Mouse (Mus musculus): ENCODE data around the gene Ostf1. TPM values are rescaled to one million over a fixed set of nuclear protein-coding genes. Genes with fewer than 3 reads are reported as not detected.

The Ostf1 gene
- 25.8 and 44.7 TPM in 2 replicates for polyA plus RNA-seq (2014; fragmentation: Nextera tagmentation; extraction: Ambion mirVana)

DNA sequence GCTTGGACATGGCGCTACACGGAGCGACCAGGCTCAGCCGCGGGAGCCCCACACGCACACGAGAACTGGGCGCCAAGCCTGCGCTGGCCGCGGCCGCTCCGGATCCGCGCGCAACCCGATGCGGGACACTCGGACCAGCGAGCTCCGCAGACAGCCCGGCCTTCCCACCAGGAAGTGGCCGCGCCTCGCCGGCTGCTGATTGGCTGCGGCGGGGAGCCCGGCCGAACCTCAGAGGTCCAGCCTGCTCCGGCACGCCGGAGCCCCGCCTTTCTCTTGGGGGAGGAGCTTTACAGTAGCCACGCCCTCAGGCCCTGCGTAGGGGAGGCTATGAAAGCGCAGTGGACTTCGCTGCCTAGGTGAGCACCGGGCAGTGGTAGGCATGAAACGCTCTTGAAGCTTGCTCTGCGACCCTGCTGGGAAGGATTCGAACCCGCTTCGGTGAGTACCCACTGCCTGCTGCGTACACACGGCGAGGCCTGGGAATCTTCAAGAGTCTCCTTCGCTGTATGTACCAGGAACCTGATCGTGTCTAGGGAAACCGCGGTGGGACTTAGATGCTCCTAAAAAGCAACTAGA lies at the start of gene Ostf1, which contains the start of gene Nmrk1:
Ostf1 (minus strand) TSS at position 180 of the 576 bp plus-strand sequence.
Nmrk1 (plus strand) TSS at position 307 of the 576 bp plus-strand sequence.
- Histone ChIP-seq H3K27ac (ENCODE audit: low read depth, low read length) (0 out of 2 replicates have a peak within 1 kb of the TSS, but pooled peaks have one; percentile 6), H3K9me3 (ENCODE audit: control insufficient read depth, low read length) (no peaks in the 10 kb centered on the region), H3K36me3 (ENCODE audit: control insufficient read depth, insufficient read depth, low read length) (no peaks in the 10 kb centered on the region), H3K4me1 (ENCODE audit: control insufficient read depth, insufficient read depth, low read length) (no peaks in the 10 kb centered on the region; the same call in 1 of the 2 replicates), H3K4me3 (ENCODE audit: low read depth, low read length) (peak within 1 kb of the TSS; percentile 47), H3K9ac (replicated peaks; ENCODE audit: low read depth, low read length) (peak within 1 kb of the TSS; percentile 52), H3K4me2 (ENCODE audit: low read depth, low read length) (peak within 1 kb of the TSS; percentile 90), H3K27me3 (ENCODE audit: control insufficient read depth, insufficient read depth, low read length) (no peaks in the 10 kb centered on the region)
- peak; percentile 98 for ATAC-seq (ENCODE audit: low read depth)
- 1% methylated on average over 51 of the region's 51 CpGs for WGBS

DNA sequence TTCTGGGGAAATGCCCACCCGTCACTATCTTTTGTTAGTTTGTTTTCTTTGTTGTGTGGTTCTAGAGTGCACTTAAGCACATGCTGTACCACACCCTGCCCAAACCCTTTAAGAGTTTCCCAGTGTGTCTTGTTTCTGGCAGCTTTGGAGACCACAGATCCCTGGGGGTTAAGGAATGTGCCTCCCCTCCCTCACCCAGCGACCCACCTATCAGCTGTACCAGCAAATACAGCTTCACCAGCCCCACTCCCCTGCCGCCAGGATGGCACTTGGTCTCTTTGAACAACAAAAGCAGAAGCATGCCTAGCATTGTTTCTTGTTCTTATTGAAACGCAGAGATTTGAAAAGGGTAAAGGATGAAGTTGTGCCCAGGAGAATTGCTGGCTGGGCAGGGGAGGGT lies 41.5 kb upstream of the Ostf1 start:
- H3K27me3 ChIP-seq (ENCODE audit: control insufficient read depth, insufficient read depth, low read length): no peaks in the 10 kb centered on the region
- no peak overlapping the region for H3K27ac ChIP-seq (ENCODE audit: low read depth, low read length)
- no peak overlapping the region for H3K4me3 ChIP-seq (ENCODE audit: low read depth, low read length)
- no peaks in the 10 kb centered on the region for H3K36me3 ChIP-seq (ENCODE audit: control insufficient read depth, insufficient read depth, low read length)
- H3K9ac ChIP-seq (replicated peaks; ENCODE audit: low read depth, low read length): no peak overlapping the region; the same call in 1 of the 2 replicates
- H3K9me3 ChIP-seq (ENCODE audit: control insufficient read depth, low read length): no peaks in the 10 kb centered on the region
- peak overlapping the region; percentile 75 for H3K4me2 ChIP-seq (ENCODE audit: low read depth, low read length)
- ATAC-seq (ENCODE audit: low read depth): no peak
- peaks cover 20% of the 10 kb centered on the region for H3K4me1 ChIP-seq (ENCODE audit: control insufficient read depth, insufficient read depth, low read length)
- WGBS: 17% methylated on average over 4 of the region's 4 CpGs

DNA sequence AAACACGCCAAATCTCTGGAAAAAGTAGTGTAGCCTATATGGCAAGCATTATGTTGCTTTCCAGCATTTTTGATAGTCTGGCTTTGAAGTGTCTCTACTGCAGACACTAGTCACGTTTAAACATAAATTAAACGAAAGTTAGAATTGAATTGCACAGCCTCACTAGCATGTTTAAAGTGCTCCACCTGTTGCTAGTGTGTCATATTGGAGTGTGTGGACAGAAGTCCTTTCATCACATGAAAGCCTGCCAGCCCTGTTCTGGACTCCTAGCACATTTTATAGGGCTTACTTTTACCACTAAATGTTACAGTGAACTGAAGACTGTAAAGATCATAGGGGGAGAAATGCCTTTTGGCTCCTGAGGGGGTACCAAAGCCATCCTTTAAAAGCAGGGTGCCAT lies 40.9 kb upstream of the Ostf1 start:
- no peaks in the 10 kb centered on the region for H3K36me3 ChIP-seq (ENCODE audit: control insufficient read depth, insufficient read depth, low read length)
- H3K9me3 ChIP-seq (ENCODE audit: control insufficient read depth, low read length): no peaks in the 10 kb centered on the region
- 62% methylated on average over 3 of the region's 3 CpGs for WGBS
- H3K4me1 ChIP-seq (ENCODE audit: control insufficient read depth, insufficient read depth, low read length): peaks cover 20% of the 10 kb centered on the region
- H3K4me3 ChIP-seq (ENCODE audit: low read depth, low read length): no peak overlapping the region
- peak overlapping the region; percentile 75; the same call in 1 of the 2 replicates for H3K4me2 ChIP-seq (ENCODE audit: low read depth, low read length)
- no peaks in the 10 kb centered on the region for H3K27me3 ChIP-seq (ENCODE audit: control insufficient read depth, insufficient read depth, low read length)
- H3K27ac ChIP-seq (ENCODE audit: low read depth, low read length): no peak overlapping the region
- ATAC-seq (ENCODE audit: low read depth): no peak
- no peak overlapping the region for H3K9ac ChIP-seq (replicated peaks; ENCODE audit: low read depth, low read length)

DNA sequence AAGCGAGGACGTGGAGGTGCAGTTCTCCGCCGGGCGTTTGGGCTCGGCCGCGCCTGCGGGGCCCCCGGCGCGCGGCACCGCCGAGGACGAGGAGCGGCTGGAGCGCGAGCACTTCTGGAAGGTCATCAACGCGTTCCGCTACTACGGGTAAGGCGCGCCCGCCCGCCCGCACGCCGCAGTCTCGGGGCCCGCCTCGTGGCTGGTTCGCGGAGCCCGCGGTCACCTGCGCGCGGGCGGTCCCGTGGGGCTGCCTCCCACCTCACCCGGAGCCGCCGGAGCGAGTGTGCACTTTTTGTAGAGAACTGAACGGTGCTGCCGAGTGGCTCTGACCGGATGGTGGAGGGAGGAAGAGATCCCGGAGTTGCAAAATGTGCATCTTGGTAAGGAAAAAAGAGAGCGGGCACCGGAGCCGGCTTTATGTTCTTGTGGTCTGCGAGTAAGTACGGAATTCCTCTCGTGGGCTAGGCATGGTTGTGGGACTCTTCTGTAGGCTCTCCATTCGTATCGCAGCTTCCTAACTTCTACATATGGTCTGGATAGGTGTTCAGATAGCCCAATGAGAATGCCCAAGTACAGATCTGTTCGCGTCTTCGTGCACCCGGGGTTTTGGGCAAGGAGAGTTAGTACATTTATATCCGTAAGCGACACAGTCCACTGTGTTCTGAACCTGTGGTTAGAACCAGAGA lies 39.6 kb upstream of the Ostf1 start:
- peak overlapping the region; percentile 78 for H3K4me3 ChIP-seq (ENCODE audit: low read depth, low read length)
- H3K9me3 ChIP-seq (ENCODE audit: control insufficient read depth, low read length): no peaks in the 10 kb centered on the region
- peak overlapping the region; percentile 75 for H3K4me2 ChIP-seq (ENCODE audit: low read depth, low read length)
- peak overlapping the region; percentile 74 for H3K27ac ChIP-seq (ENCODE audit: low read depth, low read length)
- no peaks in the 10 kb centered on the region for H3K36me3 ChIP-seq (ENCODE audit: control insufficient read depth, insufficient read depth, low read length)
- peak overlapping the region; percentile 55 for H3K9ac ChIP-seq (replicated peaks; ENCODE audit: low read depth, low read length)
- ATAC-seq (ENCODE audit: low read depth): peak; percentile 80
- WGBS: under 1% methylated on average over 56 of the region's 64 CpGs
- peaks cover 20% of the 10 kb centered on the region for H3K4me1 ChIP-seq (ENCODE audit: control insufficient read depth, insufficient read depth, low read length)
- no peaks in the 10 kb centered on the region for H3K27me3 ChIP-seq (ENCODE audit: control insufficient read depth, insufficient read depth, low read length)

DNA sequence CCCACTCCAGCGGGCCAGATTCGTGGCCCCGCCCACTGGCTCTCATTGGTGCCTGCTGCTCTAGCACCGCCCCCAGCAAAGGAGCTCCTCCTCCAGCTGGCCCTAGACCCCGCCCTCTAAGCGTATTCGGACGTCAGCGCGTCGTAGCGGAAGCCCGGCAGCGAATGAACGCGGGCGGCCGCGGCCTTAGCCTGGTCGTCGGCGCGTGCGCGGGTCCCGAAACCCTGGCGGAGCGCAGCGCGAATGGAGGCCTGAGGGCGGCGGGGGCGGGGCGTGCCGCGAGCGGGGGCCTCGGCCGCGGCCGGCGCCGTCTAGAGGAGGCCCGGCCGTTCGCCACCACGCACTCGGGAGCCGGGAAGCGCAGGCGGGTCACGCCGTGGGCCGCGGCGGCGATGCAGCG lies 39.0 kb upstream of the Ostf1 start, which contains the start of gene Carnmt1:
Carnmt1 (plus strand) TSS at position 157 of the 400 bp plus-strand sequence.
- peak; percentile 98 for ATAC-seq (ENCODE audit: low read depth)
- Histone ChIP-seq H3K9ac (replicated peaks; ENCODE audit: low read depth, low read length) (peak within 1 kb of the TSS; percentile 55), H3K36me3 (ENCODE audit: control insufficient read depth, insufficient read depth, low read length) (no peaks in the 10 kb centered on the region), H3K9me3 (ENCODE audit: control insufficient read depth, low read length) (no peaks in the 10 kb centered on the region), H3K4me3 (ENCODE audit: low read depth, low read length) (peak within 1 kb of the TSS; percentile 78), H3K4me2 (ENCODE audit: low read depth, low read length) (peak within 1 kb of the TSS; percentile 75), H3K27me3 (ENCODE audit: control insufficient read depth, insufficient read depth, low read length) (no peaks in the 10 kb centered on the region), H3K27ac (ENCODE audit: low read depth, low read length) (peak within 1 kb of the TSS; percentile 74), H3K4me1 (ENCODE audit: control insufficient read depth, insufficient read depth, low read length) (peaks cover 20% of the 10 kb centered on the region)
- under 1% methylated on average over 46 of the region's 58 CpGs for WGBS

GRCm38 (mm10) chr19:18669551-18669950 lies 37.9 kb upstream of the Ostf1 start:
- Histone ChIP-seq H3K36me3 (ENCODE audit: control insufficient read depth, insufficient read depth, low read length) (no peaks in the 10 kb centered on the region), H3K4me3 (ENCODE audit: low read depth, low read length) (no peak overlapping the region), H3K4me1 (ENCODE audit: control insufficient read depth, insufficient read depth, low read length) (peaks cover 20% of the 10 kb centered on the region), H3K27ac (ENCODE audit: low read depth, low read length) (no peak overlapping the region), H3K4me2 (ENCODE audit: low read depth, low read length) (no peak overlapping the region), H3K27me3 (ENCODE audit: control insufficient read depth, insufficient read depth, low read length) (no peaks in the 10 kb centered on the region), H3K9me3 (ENCODE audit: control insufficient read depth, low read length) (no peaks in the 10 kb centered on the region), H3K9ac (replicated peaks; ENCODE audit: low read depth, low read length) (no peak overlapping the region)
- ATAC-seq (ENCODE audit: low read depth): no peak
- WGBS: 95% methylated on average over 7 of the region's 7 CpGs

GRCm38 (mm10) chr19:18666966-18667365 lies 35.3 kb upstream of the Ostf1 start:
- WGBS: 88% methylated on average over 7 of the region's 7 CpGs
- no peaks in the 10 kb centered on the region for H3K36me3 ChIP-seq (ENCODE audit: control insufficient read depth, insufficient read depth, low read length)
- no peaks in the 10 kb centered on the region for H3K27me3 ChIP-seq (ENCODE audit: control insufficient read depth, insufficient read depth, low read length)
- no peak overlapping the region for H3K27ac ChIP-seq (ENCODE audit: low read depth, low read length)
- no peak overlapping the region for H3K4me2 ChIP-seq (ENCODE audit: low read depth, low read length)
- no peaks in the 10 kb centered on the region for H3K9me3 ChIP-seq (ENCODE audit: control insufficient read depth, low read length)
- ATAC-seq (ENCODE audit: low read depth): no peak
- H3K4me3 ChIP-seq (ENCODE audit: low read depth, low read length): no peak overlapping the region
- H3K9ac ChIP-seq (replicated peaks; ENCODE audit: low read depth, low read length): no peak overlapping the region
- peaks cover 5% of the 10 kb centered on the region; the same call in 1 of the 2 replicates for H3K4me1 ChIP-seq (ENCODE audit: control insufficient read depth, insufficient read depth, low read length)

- Histone ChIP-seq H3K4me1 (ENCODE audit: control insufficient read depth, insufficient read depth, low read length) (no peaks in the 10 kb centered on the region), H3K9ac (replicated peaks; ENCODE audit: low read depth, low read length) (no peak overlapping the region), H3K27me3 (ENCODE audit: control insufficient read depth, insufficient read depth, low read length) (no peaks in the 10 kb centered on the region), H3K27ac (ENCODE audit: low read depth, low read length) (no peak overlapping the region), H3K4me2 (ENCODE audit: low read depth, low read length) (no peak overlapping the region), H3K4me3 (ENCODE audit: low read depth, low read length) (no peak overlapping the region), H3K9me3 (ENCODE audit: control insufficient read depth, low read length) (no peaks in the 10 kb centered on the region), H3K36me3 (ENCODE audit: control insufficient read depth, insufficient read depth, low read length) (no peaks in the 10 kb centered on the region)
- 62% methylated on average over 2 of the region's 2 CpGs for WGBS
- ATAC-seq (ENCODE audit: low read depth): no peak
Observed at GRCm38 (mm10) chr19:18663904-18664303, 32.3 kb upstream of the Ostf1 start.

GRCm38 (mm10) chr19:18661683-18662082 lies 30.1 kb upstream of the Ostf1 start:
- no peaks in the 10 kb centered on the region for H3K27me3 ChIP-seq (ENCODE audit: control insufficient read depth, insufficient read depth, low read length)
- no peak for ATAC-seq (ENCODE audit: low read depth)
- H3K4me1 ChIP-seq (ENCODE audit: control insufficient read depth, insufficient read depth, low read length): no peaks in the 10 kb centered on the region
- no peak overlapping the region for H3K9ac ChIP-seq (replicated peaks; ENCODE audit: low read depth, low read length)
- H3K9me3 ChIP-seq (ENCODE audit: control insufficient read depth, low read length): no peaks in the 10 kb centered on the region
- no peaks in the 10 kb centered on the region for H3K36me3 ChIP-seq (ENCODE audit: control insufficient read depth, insufficient read depth, low read length)
- WGBS: 51% methylated on average over 1 of the region's 1 CpGs
- no peak overlapping the region for H3K4me2 ChIP-seq (ENCODE audit: low read depth, low read length)
- H3K27ac ChIP-seq (ENCODE audit: low read depth, low read length): no peak overlapping the region
- H3K4me3 ChIP-seq (ENCODE audit: low read depth, low read length): no peak overlapping the region
